Mouse (Mus musculus) T-cell, adult 2 months (primary cell): ENCODE results near the gene Eif3b.

ENCODE experiments used
- DNase-seq: peaks from one replicate; pipeline ENCODE4 v3.0.0; 2022; ENCODE audit warnings: low spot score

The Eif3b gene

GRCm38 (mm10) chr5:140491142-140491541 is 72.0 kb downstream of the Eif3b start:
- no peak for DNase-seq

GRCm38 (mm10) chr5:140492684-140493233 is 73.6 kb downstream of the Eif3b start:
- no peak for DNase-seq
